Mouse (Mus musculus): Measurements from ENCODE around the gene Nlgn1.

GRCm38 (mm10) chr3:26223500-26223899 is 108.8 kb downstream of the Nlgn1 start:
- TF ChIP-seq CTCF (IDR thresholded peaks at IDR 0.05; ENCODE audit: low read depth) (no peak), EP300 (IDR thresholded peaks at IDR 0.05; ENCODE audit: low read depth) (no peak)

Data from liver, embryonic 14.5 days (tissue).